Mouse (Mus musculus): ENCODE measurements around the gene Mtmr10.

GRCm38 (mm10) chr7:64351087-64351486, 63.6 kb downstream of the Mtmr10 start:
- TF ChIP-seq CTCF (IDR thresholded peaks at IDR 0.05; ENCODE audit: borderline replicate concordance, insufficient read depth, low read length) (no peak), POLR2A (IDR thresholded peaks at IDR 0.05; ENCODE audit: low read depth, low read length) (no peak)
